Mouse (Mus musculus) adrenal gland, postnatal 10 days (tissue): ENCODE measurements around the gene Fkbp1a. TPM values are rescaled to one million over a fixed set of nuclear protein-coding genes. Genes with fewer than 3 reads are reported as not detected.

Experiments used
- DNase-seq: peaks from one replicate; pipeline ENCODE4 v3.0.0; 2021; ENCODE audit warnings: mixed read lengths
- total RNA-seq, 2 experiments: library from RNA; stranded (reverse); gene quantifications; 2 replicates each; pipeline ENCODE4 v1.2.3; 2021

Fkbp1a gene
- total RNA-seq, 2 experiments from 2014 or later: 265 to 283 TPM

DNA sequence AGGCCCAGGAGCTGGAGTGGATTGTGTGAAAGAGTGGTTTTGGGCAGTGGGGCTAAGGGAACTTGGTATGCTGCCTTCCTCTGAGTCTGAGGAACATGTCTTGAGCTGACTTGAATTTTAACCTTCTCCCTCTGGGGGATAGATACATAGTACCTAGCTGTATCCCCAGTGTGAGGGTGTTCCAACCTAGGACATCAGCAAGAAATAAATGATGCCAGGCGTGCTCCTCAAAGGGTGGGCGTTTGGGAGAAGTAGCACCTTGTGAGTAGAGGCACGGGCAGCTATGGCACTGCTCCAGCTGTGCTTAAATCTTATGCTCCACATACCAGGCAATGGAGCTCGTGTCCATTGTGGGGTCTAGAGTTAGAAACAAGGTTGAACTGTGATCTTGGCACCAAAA lies 4.3 kb downstream of the Fkbp1a start:
- DNase-seq: no peak

DNA sequence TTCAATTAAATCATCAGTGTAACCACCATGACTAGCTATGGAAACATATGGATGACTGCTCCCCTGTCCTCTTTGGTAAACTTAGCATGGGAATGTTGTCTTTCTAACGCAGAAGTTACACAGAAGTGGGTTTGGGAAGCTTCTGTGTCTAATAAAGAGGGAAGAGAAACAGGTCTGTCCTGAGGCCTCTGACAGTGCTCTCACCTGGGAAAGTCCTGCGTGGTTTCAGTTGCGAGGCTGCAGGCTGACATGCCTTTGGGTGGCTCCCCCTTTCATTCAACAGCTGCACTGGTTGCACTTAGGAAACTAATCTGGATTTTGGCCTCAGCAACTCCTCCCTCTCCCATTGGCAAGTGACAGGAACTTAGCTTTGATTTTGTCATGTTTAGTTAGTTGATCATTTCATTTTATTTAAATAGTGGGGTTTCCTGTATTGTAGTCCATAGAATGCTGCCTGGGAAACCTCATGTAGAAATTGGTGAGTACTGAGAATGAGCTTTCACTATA lies 7.4 kb downstream of the Fkbp1a start:
- no peak for DNase-seq

DNA sequence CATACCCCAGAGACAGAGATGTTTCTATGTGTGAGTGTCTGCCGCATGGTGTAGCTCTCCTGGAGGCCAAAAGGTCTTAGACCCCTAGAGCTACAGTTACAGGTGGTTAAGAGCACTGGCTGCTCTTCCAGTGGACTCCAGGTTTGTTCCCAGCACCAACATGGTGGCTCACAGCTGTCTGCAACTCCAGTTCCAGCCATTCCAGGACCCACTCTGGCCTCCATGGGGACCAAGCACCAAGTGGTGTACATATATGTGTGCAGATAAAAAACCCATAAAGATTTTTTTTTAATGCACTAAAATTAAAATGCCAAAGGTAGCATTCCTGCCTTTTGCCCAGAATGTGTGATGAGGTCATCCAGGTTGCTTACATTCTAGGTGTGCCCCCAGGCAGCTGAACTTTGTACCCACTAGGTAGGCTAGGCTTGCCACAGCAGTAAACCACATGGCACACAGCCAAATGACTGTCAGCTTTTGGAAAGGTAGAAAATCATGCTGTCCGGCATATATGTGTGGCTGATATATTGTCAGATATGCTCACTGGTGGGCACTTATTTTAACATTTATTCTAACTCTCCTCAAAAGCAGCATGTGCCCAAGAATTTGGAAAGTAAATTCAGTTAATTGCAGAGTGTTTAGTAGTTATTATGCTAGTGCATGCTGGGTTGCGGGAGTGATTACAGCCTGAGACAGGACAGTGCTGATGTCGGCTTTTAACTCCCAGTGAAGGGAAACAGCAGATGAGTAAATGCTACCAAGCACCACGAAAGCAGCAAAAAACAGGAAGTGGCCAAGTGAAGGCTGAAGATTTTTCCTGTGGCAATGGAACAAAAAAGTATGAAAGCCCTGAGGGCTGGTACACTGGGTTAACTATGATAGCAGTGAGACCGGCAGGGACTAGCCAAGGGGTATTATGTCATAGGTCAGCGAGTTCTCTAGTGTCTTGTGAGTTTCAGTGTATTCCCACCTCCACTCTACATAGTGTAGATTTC lies 20.9 kb downstream of the Fkbp1a start:
- peak; percentile 33 for DNase-seq

DNA sequence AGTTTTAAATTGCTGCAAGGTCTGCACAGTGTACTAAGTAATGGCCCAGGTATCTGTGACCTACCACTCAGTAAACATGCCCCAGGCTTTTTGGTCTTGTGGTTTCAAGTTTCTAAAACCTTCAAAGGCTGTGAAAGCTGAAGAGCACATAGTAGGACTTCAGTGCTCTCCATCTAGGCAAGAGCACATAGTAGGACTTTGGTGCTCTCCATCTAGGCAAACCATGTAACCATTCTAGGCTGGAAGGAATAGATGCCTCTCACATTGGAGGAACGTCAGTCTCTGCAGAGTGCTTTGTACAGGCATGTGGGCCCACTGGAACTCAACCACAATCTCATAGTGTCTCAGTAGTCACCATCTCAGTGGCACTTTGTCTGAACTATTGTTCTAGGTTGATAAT lies 21.7 kb downstream of the Fkbp1a start:
- DNase-seq: no peak

DNA sequence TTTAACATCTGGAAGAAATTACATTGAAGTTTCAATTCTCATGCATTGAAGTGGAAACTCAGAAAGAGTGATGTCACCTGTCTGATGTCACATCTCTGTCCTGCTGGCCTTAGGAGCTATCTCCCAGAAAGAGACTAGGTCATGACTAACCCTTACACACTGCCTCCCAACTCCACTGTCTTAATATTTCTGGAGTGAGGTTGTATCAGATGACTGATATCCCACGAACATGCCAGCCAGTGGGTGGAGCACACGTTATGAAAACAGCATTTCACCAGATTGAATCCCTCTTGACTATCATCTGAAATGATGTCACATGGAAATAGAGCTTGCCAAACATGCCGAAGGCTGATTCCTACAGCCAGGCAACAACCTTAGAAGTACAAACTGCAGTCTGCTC lies 22.7 kb downstream of the Fkbp1a start:
- DNase-seq: peak; percentile 29

DNA sequence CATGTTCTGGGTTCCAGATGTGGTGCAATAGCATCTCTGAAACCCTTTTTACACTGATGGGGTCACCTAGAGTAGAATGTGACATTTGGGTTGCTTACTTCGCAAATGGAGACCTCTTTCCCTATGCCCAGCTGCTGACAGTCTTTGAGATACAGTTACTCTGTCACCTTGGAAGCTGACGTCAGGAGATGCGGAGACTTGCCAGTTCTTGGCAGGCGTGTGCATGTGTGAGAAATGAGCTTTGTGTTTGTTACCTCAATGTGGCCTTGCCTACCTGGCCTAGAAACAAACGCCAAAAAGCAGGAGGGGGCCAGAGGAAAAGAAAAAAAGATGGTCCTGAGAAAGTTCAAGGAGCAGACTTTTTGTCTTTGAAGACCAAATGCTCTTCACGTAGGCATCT lies 24.6 kb downstream of the Fkbp1a start:
- DNase-seq: peak; percentile 47

DNA sequence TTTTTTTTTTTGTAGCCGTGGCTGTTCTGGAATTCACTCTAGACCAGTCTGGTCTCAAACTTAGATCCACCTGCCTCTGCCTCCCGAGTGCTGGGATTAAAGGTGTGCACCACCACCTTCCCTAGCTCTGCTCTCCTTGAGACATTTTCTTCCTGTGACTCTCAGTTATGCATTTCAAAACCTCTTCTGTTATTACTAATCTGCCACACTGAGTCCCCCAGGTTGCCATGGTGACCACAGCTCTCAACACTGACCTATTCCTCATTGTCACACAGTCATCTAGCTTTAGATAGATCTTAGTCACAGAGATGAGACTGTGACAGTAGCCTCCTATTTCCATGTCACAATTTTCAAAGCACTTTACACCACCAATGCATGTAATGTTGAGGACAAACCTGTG lies 27.2 kb downstream of the Fkbp1a start:
- DNase-seq: peak; percentile 47

DNA sequence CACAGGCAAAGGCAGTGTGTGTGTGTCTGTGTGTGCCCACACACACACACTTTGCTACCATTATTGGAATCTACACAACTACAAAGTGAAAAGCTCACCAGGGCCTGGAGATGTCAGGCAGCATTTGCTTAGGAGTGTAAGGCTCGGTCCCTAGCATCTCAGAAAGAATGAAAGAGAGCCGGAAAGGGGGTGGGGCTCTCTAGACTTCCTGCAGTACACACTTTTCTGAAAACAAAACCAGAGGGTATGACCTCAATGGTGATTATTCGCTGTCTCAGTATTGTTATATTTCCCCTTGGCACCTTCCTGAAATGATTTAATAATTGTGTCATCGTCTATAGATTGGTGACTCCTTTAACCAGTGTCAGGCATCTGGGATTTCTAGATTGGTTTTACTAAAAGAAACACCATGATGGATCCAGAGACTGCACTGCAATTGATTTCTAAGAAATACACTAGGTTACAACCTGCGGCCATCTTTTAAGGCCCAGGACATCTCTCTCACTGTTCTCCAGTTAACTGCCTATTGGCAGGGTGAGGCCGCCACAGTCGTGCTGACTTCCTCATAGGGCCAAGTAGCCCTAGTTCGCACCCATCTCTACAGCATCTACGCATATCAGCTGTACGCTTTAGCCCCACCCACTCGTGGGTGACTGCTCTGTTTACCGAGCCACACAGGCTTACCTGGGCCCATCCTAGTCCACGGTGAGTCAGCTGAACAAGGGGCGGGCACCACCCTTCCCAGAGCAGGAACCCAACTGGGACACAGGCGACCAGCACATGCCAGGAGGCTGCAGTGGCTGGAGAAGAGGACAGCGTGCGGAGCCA lies 29.8 kb downstream of the Fkbp1a start, which contains the start of gene Sdcbp2:
Gene Sdcbp2, plus strand, starts transcription at position 750 of the 828 bp plus-strand sequence.
- no peak for DNase-seq

DNA sequence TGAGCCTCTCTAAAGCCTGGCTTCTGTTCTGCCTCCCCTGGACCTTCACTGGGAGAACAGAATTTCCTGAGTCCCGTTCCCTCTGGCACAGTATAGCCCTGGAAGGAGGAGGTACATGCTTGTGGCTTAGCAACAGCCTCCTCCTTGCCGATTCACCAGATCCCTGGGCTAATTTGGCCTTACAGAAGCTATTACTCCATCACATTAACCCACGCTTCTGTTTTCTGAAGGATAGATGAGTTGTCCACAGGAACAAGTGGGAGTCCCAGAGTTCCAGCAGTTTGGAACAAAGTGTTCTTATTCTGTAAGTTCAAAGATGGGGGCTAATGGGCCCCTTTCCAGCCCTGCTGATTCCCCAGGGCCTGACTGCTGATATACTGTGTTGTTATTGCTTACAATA lies 31.4 kb downstream of the Fkbp1a start:
- DNase-seq: no peak

DNA sequence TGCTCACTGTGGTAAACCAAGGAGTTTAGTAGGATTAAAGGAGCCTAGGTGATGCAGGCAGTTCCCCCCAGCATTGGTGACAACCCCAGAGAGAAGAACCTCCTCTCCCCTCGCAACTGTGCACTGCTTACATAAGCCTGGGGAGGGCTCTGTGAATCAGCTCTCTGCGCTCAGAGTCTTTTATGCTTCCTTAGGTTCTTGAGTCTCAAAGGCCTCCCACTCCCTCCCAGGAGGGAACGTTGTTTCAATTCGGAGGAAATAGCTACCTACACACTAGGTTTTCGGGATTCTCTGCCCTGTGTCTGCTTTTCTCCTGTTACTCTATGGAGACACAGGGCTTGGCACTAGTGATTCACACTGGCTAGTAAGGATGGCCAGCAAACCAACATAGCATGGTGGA lies 32.3 kb downstream of the Fkbp1a start:
- no peak for DNase-seq

DNA sequence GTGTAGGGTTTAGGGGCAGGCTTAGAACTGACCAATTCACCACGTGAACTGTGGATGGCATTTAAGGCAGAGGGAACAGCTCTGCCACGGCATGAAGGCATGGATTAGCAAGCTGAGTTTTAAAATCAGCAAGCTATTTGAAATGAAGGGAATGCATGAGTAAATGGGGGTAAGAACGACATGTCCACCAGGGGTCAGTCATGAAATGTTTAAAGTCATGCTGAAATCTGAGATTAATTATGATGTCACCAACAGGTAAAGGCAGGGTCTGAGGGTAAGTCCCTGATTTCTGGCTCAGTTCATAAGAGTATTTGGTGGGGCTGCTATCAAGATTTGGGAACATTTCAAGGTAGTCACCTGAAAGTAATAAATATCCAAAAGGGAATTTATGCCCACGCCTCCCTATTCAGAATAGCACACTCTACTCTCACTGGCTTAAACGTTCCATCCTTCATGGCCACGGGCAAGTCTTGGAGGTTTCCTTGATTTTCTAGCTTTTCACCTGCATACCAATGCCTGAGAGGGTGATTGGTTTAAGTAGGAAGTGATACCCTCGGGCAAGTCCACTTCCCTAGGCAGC lies 32.9 kb downstream of the Fkbp1a start:
- DNase-seq: peak; percentile 50

DNA sequence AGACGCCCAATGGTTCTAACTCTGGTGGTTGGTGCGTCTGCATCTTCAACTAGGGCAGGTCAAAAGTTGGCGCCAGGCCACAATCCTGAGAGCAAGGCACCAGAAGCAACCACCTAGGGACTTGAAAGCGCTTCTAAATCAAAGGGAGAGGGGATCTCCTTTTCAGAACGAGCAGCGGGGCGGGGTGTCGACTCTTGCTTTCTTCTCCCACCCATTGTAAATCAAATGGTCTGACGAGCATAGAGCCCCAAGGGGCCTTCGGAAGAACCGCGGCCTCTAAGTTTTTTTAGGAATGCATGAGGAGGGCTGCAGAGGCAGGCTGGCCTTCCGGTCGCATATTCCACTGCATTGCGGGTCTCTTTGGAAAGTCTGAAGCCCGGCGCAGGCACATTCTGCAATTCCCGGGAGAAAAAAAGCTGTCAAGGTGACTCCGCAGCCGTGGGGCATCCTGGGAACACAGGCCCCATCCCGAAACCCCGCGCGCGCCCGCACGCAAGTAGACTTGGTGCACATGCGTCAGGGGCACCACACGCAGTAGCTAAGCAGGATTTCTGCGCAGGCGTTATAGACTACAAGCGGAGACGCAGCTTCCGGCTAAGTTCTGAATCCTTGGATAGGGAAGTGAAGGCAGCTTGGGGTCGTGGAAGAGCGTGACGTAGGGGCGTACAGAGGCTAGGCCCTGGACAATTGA lies 33.6 kb downstream of the Fkbp1a start:
- DNase-seq: peak; percentile 93

DNA sequence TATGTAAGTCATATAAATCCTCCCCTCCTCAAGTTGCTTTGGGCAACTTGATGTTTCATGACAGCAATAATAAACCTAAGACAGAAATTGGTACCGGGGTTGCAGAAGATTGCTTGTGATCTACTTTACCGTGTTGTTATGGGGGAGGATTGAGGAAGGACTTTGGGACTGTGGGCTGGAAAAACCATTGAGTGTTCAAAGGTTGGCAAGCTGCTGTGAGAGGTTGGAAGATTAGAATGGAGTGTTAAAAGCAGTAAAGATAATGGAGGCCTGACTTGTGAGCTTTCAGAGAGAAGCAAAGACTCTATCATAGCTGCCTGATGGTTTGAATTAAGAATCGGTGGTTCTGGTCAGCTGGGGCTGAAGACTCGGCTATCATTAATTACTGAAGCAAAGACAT lies 36.9 kb downstream of the Fkbp1a start:
- no peak for DNase-seq

DNA sequence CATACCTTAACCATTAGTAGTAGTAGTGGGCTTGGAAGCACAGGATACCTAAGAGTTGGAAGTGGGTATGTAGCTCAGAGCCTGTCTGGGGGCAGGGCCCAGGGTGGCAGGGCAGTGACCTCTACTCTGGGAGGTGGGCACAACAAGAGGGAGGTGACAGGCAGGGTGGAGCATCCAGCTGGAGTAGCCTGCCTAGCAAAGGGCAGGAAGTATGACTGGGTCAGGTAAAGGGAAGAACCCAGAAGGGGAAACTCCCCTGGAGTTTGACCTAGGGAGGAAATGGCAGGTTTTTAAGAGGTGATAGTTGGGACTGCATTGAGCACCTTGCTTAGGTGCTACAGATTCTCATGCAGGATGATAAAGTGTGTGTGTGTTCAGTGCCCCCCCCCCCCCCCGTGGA lies 38.7 kb downstream of the Fkbp1a start:
- no peak for DNase-seq

DNA sequence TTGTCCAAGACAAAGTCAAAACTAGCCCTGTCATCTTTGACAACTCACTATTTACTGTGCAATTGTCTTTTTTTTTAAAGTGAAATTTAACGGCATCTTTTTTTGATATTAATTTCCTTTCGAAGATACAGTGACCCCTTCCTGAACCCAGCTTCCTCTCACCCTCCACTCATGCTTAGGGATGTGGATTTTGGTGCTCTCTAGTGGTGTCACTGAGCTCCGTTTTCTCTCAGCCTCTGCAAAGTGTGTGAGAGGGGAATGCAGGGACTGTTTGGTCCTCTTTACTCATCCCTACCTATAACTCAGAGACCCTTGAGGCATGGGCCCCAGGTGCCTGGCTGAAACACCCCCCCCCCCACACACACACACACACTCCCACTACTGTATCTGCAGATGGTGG lies 43.7 kb downstream of the Fkbp1a start:
- no peak for DNase-seq

DNA sequence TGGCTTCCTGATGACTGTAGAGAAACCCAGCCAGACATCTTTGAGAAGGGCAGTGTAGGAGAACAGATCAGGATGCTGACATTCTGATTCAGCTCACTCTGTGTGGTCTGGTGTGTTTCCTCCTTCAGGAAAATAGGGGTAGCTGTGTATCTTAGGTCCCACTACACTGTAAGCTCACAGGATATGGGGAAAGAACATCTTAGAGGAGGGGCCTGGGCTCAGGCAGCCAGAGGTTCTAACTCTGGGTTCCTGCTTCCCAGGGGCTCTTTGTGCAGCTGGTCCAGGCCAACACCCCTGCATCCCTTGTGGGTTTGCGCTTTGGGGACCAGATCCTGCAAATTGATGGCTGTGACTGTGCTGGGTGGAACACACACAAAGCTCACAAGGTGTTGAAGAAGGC lies 44.5 kb downstream of the Fkbp1a start:
- DNase-seq: no peak

DNA sequence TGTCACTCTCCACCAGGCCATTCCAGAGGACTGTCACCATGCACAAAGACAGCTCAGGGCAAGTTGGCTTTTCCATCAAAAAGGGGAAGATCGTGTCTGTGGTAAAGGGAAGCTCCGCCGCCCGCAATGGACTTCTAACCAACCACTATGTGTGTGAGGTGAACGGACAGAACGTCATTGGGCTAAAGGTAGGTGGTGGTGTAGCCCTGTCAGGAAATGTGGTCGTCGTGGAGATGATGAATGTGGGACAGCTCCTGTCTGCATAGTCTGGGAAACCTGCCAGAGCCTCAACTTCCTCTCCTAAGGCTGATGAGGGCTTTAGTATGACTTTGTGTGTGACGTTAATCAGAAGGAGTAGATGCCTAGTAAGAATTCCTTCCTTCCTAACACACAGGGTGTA lies 45.0 kb downstream of the Fkbp1a start:
- DNase-seq: no peak

DNA sequence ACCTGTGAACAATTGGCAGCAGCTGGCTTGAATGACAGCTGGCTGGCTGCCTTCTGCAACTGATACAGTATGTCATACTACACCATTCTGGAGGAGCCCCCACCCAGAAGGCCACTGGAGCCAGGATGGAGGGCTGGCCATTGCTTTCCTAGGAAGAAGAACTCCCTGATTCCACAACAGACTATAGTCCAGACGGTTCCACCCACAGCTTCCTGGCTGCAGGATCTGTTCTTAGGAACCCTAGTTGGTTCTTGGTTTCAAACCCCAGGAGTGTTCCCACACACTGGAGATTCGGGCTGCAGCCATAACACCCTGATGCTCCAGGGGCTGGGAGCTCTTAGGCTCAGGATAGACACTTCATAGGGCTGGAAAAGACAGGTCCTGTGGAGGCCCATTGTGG lies 55.8 kb downstream of the Fkbp1a start:
- DNase-seq: no peak

DNA sequence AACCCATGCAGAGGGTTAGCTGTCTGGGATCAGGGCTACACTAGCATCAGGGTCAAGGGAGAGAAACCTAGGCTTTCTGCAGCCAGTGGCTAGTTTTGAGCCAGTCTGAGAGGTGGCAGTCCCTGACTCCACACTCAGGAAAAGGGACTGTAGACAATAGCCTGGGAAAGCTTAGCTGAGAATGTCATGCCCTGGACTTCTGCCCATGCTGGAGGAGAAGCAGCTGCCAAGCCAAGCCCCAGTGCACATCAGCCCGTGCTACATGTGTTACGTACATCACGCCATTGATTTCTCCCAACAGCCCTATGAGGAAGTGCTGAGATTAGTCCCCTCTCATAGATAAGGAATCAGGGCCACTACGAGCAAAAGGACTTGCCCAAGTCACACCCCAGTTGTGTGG lies 59.8 kb downstream of the Fkbp1a start:
- no peak for DNase-seq

DNA sequence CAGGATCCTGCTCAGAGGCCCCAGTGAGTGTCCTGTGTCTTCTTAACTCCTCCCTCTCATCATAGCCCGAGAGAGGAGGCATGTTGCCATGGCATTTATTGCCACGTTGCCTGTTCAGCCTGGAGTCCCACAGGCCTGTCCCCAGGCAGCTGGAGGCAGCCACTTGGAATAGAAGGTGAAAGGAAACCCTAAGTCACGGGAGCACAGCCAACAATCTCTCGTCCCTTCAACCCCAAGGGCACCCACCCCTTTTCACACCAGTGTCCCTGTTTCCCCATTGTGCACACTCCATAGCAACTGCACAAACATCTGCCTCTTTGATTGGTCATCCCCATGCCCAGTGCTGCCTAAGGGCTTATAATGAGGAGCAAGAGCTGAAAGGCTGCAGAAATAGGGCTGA lies 61.3 kb downstream of the Fkbp1a start:
- DNase-seq: peak; percentile 35

DNA sequence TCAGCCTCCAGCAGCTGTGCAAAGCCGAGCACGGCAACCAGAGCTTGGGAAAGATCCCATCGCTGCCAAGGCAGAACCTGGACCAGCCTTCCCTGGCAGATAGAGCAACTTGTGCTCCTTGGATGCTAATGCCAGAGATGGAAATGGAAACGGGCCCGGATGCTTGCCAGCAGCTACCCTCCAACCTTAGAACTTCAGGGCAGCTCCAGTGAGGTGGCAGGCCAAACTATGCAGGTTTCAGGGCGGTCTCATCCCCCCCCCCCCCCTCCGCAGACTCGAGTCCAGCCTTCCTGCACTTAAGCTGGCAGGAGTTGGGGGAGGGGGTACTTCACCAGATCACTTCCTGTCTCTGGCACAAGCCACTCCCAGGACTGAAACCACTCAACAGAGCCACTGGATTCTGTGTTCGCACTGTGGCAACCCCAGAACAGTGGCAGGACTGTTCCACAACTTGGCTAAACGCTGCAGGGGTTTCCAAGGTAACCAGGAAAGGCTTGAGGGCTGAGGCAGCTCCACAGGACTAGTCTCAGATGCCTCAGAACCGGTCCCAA lies 63.2 kb downstream of the Fkbp1a start:
- DNase-seq: peak; percentile 24

DNA sequence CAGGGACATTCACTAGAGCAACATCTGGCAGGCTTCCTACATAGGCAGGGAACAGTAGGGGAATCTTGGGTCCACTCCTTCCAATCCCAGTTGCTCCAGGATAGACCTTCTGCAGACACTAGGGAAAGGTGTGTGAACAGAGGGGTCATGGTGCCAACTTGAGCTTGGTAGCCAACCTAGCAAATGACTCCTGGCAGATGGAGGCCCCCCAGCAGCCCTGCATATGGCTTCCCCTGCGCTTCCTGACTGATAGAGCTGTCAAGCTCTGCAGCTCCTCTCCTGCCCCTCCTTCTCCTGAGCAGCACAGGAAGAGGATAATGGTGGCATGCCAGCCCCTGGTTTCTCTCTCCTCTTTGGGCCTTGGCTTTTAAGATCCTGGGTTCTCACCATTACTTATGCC lies 66.2 kb downstream of the Fkbp1a start:
- no peak for DNase-seq
